In the genomic region with DNA sequence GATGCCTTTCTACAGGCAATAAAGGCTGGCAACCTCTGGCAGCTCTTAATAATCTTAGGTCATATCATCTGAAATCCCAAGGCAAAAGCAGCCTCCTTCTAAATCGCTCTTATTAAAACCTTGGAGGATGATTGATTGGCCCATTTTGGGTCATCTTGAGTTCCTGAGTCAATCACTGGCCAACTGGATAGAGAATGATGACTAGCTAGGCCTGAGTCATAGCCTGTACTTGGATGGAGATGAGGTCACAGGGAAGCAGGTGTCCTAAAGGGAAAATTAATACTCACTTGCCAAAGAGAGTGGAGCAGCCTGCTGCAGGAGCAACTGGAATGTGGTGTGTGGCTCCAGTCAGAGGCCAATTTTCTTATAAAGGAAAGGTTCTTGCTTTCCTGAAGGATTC, we compare ENCODE assay signal across 14 mouse cellular contexts.
"Had no signal": no experiment of that assay in that cellular context is flagged by ENCODE, and none has a peak within 500 bp of the region (broad histone marks: within the 10 kb centered on the region; RNA-seq: fewer than 3 reads in every experiment).

No protein-coding gene starts in this region.

- H3K36me3 ChIP-seq: kidney, embryonic 15.5 days; limb, embryonic 13.5 days; midbrain, embryonic 10.5 days; neural tube, embryonic 13.5 days; stomach, embryonic 15.5 days had no signal

- H3K4me3 ChIP-seq: kidney, embryonic 15.5 days; limb, embryonic 13.5 days; midbrain, embryonic 10.5 days; neural tube, embryonic 13.5 days; stomach, embryonic 15.5 days had no signal

- DNase-seq: kidney, postnatal 14 days; left cerebral cortex, postnatal 4 days; lung, adult 18-20 months; lung, postnatal 36 days; midbrain, embryonic 14.5 days; retina, postnatal 1 day; right cerebral cortex, postnatal 4 days; thymus, adult 2 months; thymus, postnatal 4 days had no signal

- H3K27me3 ChIP-seq: kidney, embryonic 15.5 days; limb, embryonic 13.5 days; neural tube, embryonic 13.5 days; stomach, embryonic 15.5 days had no signal
